Mouse (Mus musculus) C2C12 (cell line): ENCODE results near the gene Caln1.

Experiments used
- CEBPB ChIP-seq: IDR thresholded peaks from one replicate; pipeline ENCODE4 v1.6.1; 2011; ENCODE audit warnings: low read depth, mild to moderate bottlenecking, control low read depth, moderate library complexity
- CTCF ChIP-seq: IDR thresholded peaks from one replicate; pipeline ENCODE4 v1.5.1; 2011; ENCODE audit not compliant: control insufficient read depth, insufficient read depth, insufficient read length
- MAX ChIP-seq: IDR thresholded peaks from one replicate; pipeline ENCODE4 v1.6.1; 2011; ENCODE audit warnings: mild to moderate bottlenecking, control low read depth
- USF1 ChIP-seq: IDR thresholded peaks from one replicate; pipeline ENCODE4 v1.6.1; 2011; ENCODE audit warnings: low read depth, mild to moderate bottlenecking, control low read depth, moderate library complexity

DNA sequence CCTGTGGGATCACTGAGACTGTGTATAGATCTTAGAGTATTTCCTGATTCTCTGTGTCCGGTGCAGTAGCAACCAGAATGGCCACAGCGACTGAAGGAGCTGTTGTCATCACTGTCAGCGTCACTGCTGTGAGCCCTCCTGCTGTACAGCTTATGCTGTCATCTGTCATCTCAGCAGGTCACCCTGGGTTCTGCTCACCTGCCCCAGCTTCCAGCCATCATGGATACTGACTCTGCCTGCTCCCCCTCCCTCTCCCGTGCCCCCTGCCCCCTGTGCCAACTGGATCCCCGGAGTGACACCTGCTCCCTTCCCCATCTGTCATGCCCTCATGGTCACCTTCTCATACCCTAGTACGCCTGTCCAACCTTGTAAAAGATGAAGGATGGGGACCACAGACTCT, 332.5 kb downstream of the Caln1 start:
- TF ChIP-seq CTCF (no peak), MAX (no peak), CEBPB (no peak), USF1 (no peak)
